In genomic region chr2:131954835-131955234, GRCm38 (mm10) we compare ENCODE assay signal across 9 mouse cellular contexts. TPM values are rescaled to one million over a fixed set of nuclear protein-coding genes. Genes with fewer than 3 reads are reported as not detected.
DNase-seq lines count a peak whose midpoint lies in the region; ATAC-seq lines count a peak whose summit lies in the region.
"Had no signal": no experiment of that assay in that cellular context is flagged by ENCODE, and none has a peak within 500 bp of the region (broad histone marks: within the 10 kb centered on the region; RNA-seq: fewer than 3 reads in every experiment).

No protein-coding gene starts in this region.

- H3K36me3 ChIP-seq in limb, embryonic 11.5 days (ENCODE audit: control insufficient read depth, insufficient read depth, low read length) = no peaks in the 10 kb centered on the region
- H3K36me3 ChIP-seq in midbrain, embryonic 16.5 days (ENCODE audit: control insufficient read depth, insufficient read depth, low read length) = no peaks in the 10 kb centered on the region

- no peak overlapping the region for H3K27ac ChIP-seq in limb, embryonic 11.5 days (replicated peaks; ENCODE audit: low read depth, low read length)
- no peak overlapping the region for H3K27ac ChIP-seq in midbrain, embryonic 16.5 days (ENCODE audit: low read length)
- H3K27ac ChIP-seq: macrophage had no signal

- 62% methylated on average over 9 of the region's 9 CpGs for WGBS in limb, embryonic 11.5 days
- WGBS in midbrain, embryonic 16.5 days = 62% methylated on average over 9 of the region's 9 CpGs

- peak overlapping the region; percentile 41; the same call in 1 of the 2 replicates for H3K4me2 ChIP-seq in limb, embryonic 11.5 days (ENCODE audit: low read depth, severe bottlenecking)
- H3K4me2 ChIP-seq in midbrain, embryonic 16.5 days (ENCODE audit: low read length) = peak overlapping the region; percentile 75

- DNase-seq in spleen, postnatal 10 days (ENCODE audit: low spot score in 2 of 2) = peak; percentile 2 to 11
- DNase-seq in spleen, adult 18-20 months = no peak
- peak; percentile 64 for DNase-seq in heart, adult 9 months (ENCODE audit: low spot score in 2 of 2)
- no peak for DNase-seq in limb, embryonic 11.5 days (ENCODE audit: low spot score)
- DNase-seq in layer of hippocampus, adult 8-10 months (ENCODE audit: low spot score in 2 of 2) = no peak
- no peak for DNase-seq in gastrocnemius, postnatal 25 days

- peaks cover 10% of the 10 kb centered on the region for H3K4me1 ChIP-seq in limb, embryonic 11.5 days (ENCODE audit: control insufficient read depth, insufficient read depth, low read length)
- H3K4me1 ChIP-seq in midbrain, embryonic 16.5 days (ENCODE audit: control insufficient read depth, insufficient read depth, low read length) = peaks cover 4% of the 10 kb centered on the region; the same call in 1 of the 2 replicates

- no peak for ATAC-seq in limb, embryonic 11.5 days (ENCODE audit: insufficient number of reproducible peaks, low FRiP score, low TSS enrichment, low read depth)
- peak; percentile 25 for ATAC-seq in midbrain, embryonic 16.5 days
- ATAC-seq in frontal cortex, adult (ENCODE audit: low TSS enrichment) = no peak

- no peak overlapping the region for H3K9ac ChIP-seq in limb, embryonic 11.5 days (ENCODE audit: low read length)
- H3K9ac ChIP-seq in midbrain, embryonic 16.5 days (ENCODE audit: low read depth, low read length) = no peak overlapping the region

- H3K4me3 ChIP-seq in limb, embryonic 11.5 days (ENCODE audit: low read depth, low read length) = no peak overlapping the region; the same call in 1 of the 2 replicates
- peak overlapping the region; percentile 41 for H3K4me3 ChIP-seq in midbrain, embryonic 16.5 days (ENCODE audit: low read depth, low read length)

- H3K9me3 ChIP-seq in limb, embryonic 11.5 days (ENCODE audit: control insufficient read depth, low read length) = no peaks in the 10 kb centered on the region
- H3K9me3 ChIP-seq in midbrain, embryonic 16.5 days (replicated peaks; ENCODE audit: control insufficient read depth, low read length, poor library complexity, severe bottlenecking) = no peaks in the 10 kb centered on the region

- H3K27me3 ChIP-seq in limb, embryonic 11.5 days (ENCODE audit: control insufficient read depth, insufficient read depth, low read length) = peaks cover 17% of the 10 kb centered on the region
- H3K27me3 ChIP-seq in midbrain, embryonic 16.5 days (ENCODE audit: control insufficient read depth, insufficient read depth, low read depth, low read length) = peaks cover 16% of the 10 kb centered on the region

RNA-seq across cellular contexts. Expression of gene Prnd, which starts 4.2 kb away (rescaled TPM):
- polyA plus RNA-seq in limb, embryonic 11.5 days (2014; fragmentation: Nextera tagmentation; extraction: Ambion mirVana) = 14.6 and 16.0 TPM in 2 replicates
- 8.0 and 10.7 TPM in 2 replicates for polyA plus RNA-seq in midbrain, embryonic 16.5 days (2015; fragmentation: Nextera tagmentation; extraction: Ambion mirVana)
- under 1 TPM in 2 of 4 experiments, not detected in 2; 0.13 to 0.19 TPM for total RNA-seq in layer of hippocampus, adult 8-10 months (2022)
- total RNA-seq in gastrocnemius, postnatal 25 days (2021) = 1 to 10 TPM in 1 of 2 experiments, under 1 TPM in 1; 0.97 to 1.6 TPM
- polyA plus RNA-seq: macrophage had no signal

RNA-seq across cellular contexts. Expression of gene Prn, which starts 45.1 kb away (rescaled TPM):
- polyA plus RNA-seq in limb, embryonic 11.5 days (2014; fragmentation: Nextera tagmentation; extraction: Ambion mirVana) = not detected in 2 replicates
- not detected in 2 replicates for polyA plus RNA-seq in midbrain, embryonic 16.5 days (2015; fragmentation: Nextera tagmentation; extraction: Ambion mirVana)
- under 1 TPM in 1 of 4 experiments, not detected in 3; 0.11 TPM for total RNA-seq in layer of hippocampus, adult 8-10 months (2022)
- total RNA-seq in gastrocnemius, postnatal 25 days (2021) = under 1 TPM in 1 of 2 experiments, not detected in 1; 0.23 TPM
- polyA plus RNA-seq: macrophage had no signal

RNA-seq across cellular contexts. Expression of gene Prnp, which starts 45.1 kb away (rescaled TPM):
- polyA plus RNA-seq in limb, embryonic 11.5 days (2014; fragmentation: Nextera tagmentation; extraction: Ambion mirVana) = 16.6 and 19.3 TPM in 2 replicates
- 177 and 194 TPM in 2 replicates for polyA plus RNA-seq in midbrain, embryonic 16.5 days (2015; fragmentation: Nextera tagmentation; extraction: Ambion mirVana)
- total RNA-seq in layer of hippocampus, adult 8-10 months (2022) = 1,000 to 10,000 TPM; 1,012 to 1,060 (median 1,025) TPM
- total RNA-seq in gastrocnemius, postnatal 25 days (2021) = 100 to 1,000 TPM in 1 of 2 experiments, 10 to 100 TPM in 1; 71.2 to 113 TPM

Comparison
In these comparisons a context has a peak if more than half of its experiments do, and no peak if none do; other contexts are left out.
1. DNase-seq: peak in spleen, postnatal 10 days (2 of 2) and heart, adult 9 months (2 of 2); none in spleen, adult 18-20 months (0 of 2), limb, embryonic 11.5 days (single experiment), layer of hippocampus, adult 8-10 months (0 of 2) and gastrocnemius, postnatal 25 days (single experiment).
2. RNA of gene Prnp, which starts 45.1 kb away (total RNA-seq): 1,012 to 1,060 TPM in layer of hippocampus, adult 8-10 months; 71.2 to 113 TPM in gastrocnemius, postnatal 25 days; every median in the first group is over 4 times any median in the second.